Mouse (Mus musculus) cerebellum, adult 8-10 months (tissue): Measurements from ENCODE around the gene Rom1.
"Not testable (repeated sequence)": the region's sequence is repeated elsewhere in the genome, so short reads cannot be mapped to it uniquely, and the experiment has no call there.

ENCODE experiments used
- DNase-seq: peaks from one replicate; pipeline ENCODE4 v3.0.0; 2022

The Rom1 gene

DNA sequence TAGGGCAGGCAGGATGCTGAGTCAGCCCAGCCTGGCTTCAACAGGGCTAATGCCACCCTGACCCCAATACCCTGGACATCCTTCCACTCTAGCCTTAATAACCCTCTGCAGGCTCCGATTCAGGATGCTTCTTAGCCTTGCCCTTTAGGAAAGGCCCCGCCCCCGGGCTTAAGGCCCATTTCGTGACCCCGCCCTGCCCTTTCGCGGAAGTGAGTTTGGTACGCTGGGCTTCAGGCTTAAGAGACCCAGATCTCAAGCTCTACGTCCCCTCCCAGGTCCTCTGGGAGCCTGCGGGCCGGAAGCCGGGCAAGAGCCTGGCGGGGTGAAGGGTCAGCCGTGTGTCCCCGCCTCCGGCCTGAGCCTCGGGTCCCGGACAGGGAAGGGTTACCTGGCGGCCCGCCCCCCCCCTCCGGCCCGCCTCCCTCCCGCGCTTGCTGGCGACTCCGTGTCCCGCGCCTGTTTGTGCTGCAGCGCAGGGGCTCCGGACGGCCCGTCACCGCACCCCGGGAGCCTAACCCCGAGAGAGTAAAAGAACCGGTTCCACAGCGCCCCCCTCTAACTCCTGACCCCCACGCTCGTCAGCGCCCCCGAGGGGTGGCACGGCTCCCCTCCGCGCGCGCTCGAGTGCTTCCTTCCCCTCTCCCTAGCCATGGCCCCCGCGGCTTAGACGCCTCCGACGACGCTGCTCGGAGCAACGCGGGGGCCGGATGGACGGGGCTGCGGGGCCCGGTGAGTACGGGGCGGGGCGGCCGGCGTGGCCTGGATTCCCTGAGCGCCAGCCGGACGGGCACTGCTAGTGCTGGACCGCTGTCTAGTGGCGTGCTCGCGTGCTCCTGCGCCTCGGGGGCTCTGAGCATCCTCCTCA is at the start of gene Rom1, which contains the start of gene Eml3:
Gene Rom1, minus strand, starts transcription at position 133 of the 865 bp plus-strand sequence.
Gene Eml3, plus strand, starts transcription at position 329 of the 865 bp plus-strand sequence.
- peak; percentile 81 for DNase-seq

DNA sequence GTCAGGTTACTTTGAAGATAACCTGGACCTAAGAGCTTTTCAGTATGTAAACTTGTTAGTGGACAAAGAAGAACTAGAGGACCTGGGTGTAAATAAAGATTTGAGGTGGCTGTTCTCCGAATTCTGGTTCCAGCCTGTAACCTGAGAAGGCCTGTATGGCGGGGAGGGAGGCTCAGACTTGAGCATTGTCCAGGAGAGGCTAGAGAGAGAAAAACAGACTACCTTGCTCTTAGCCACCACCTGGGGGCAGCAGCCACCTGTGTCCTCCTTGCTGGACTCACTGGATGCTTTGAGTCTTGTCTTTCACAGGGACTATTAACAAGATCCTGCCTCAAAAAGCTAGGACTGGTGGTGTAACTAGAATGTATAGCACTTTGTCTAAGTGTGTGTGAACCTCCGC is 47.4 kb upstream of the Rom1 start:
- DNase-seq, result peak; percentile 43

DNA sequence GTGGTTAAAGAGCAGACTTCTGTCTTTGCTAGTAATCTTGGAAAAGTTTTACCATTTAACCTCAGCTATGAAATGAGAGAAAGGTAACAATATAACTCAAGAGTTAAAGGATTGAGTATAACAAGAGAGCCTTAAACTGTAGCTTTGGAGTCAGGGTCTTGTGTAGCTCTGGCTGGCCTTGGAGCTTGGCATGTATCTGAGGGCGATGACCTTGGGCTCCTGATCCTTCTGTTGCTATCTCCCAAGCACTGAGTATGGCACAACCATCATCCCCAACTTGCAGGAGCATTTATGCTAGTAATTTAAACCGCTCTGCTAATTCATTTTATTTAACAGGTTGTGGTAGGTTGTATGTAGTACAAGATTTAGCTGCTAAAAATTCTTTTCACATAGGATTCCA is 46.3 kb upstream of the Rom1 start:
- DNase-seq, result no peak

GRCm38 (mm10) chr19:8974638-8975037 is 45.5 kb upstream of the Rom1 start:
- DNase-seq, result no peak

DNA sequence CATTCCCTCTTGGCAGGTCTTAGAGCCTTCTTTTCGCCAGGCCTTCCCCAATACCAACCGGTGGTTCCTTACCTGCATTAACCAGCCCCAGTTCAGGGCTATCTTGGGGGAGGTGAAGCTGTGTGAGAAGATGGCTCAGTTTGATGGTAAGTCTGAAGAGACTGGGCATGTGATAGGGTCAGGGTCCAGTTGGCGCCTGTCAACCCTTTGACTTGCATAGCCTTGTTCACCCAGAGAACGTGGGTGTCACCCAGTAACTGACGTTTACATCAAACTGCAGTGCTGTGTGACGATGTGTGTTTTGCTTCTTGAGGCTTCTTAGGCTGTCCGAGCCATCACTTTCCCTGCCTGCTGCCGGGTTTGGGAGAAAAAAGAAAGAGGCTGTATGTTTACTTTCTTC is 43.3 kb upstream of the Rom1 start:
- DNase-seq, result not testable (repeated sequence)

GRCm38 (mm10) chr19:8967893-8968292 is 38.7 kb upstream of the Rom1 start:
- DNase-seq, result no peak

DNA sequence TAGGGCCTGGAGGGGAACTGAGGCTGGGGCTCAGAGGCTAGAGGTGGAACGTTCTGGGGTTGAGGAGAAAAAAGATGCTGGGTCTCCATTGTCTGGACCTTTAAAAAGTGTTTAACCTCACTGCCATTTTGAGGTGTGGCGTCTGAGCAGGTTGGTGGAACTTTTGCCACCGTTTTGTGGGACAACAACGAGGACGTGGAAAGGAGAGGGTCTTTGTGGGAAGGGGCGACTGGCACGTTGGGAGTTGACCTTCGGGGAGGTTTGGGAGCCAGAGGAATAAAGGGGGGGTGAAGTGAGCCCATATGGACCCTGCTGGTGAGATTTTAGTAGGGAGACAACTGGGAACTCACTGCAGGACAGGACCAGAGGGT is 38.2 kb upstream of the Rom1 start:
- no peak for DNase-seq

DNA sequence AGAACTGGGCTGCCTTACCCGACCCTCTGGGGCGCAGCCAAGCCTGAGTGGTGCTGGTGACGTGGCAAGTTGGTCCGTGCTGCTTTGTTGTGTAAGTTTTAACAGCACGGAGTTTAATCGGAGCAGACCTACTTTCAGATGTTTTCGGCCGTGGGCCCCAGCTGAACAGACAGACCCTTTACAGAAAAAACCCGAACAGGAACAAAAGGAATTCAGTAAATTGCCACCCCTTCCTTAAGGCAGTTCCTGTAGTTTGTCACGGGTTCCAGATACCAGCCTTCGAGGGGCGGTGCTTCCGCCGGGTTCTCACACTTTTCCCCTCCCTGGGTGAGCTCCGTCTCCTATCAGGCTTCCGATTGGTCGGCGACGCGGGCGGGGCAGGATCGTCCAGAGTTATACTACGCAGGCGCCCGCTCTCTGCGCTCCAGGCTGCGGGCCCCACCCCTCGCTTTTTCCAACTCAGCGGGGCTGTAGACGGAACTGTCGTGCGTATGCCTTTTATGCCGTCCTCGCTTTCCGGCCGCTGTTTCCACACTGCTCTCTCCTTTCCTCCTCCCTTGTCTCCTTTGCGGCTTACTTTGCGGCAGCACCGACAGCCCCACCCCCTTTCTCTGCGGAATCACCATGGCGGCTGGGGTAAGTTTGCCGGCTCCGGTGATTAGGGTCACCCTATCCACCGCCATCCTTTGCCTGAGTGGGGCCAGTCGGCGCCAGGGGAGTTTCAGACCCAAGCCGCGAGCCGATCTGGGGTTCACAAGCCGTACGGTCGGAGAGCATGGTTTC is 37.6 kb upstream of the Rom1 start, which contains the start of gene Eef1g:
Gene Eef1g, plus strand, starts transcription at position 452 of the 783 bp plus-strand sequence.
- peak; percentile 97 for DNase-seq

DNA sequence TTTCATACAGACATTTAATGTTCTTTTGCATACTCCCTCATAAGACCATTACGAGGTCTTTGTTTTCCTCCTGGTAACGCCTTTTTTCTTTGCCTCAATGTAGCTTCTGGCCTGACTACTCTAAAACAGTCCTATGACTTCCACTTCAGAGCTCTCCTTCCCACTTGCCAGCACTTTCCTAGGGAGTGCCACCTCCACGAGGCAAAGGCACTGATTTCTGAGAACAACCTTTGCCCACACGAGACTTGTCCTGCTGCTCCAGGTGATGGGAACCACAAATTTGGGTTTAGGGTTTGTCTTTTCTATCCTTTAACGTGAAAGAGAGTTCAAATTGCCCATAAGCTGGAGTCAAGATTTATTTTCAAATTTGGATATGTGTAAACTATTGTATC is 37.0 kb upstream of the Rom1 start:
- no peak for DNase-seq

GRCm38 (mm10) chr19:8965771-8966170 is 36.6 kb upstream of the Rom1 start:
- DNase-seq, result peak; percentile 51

- DNase-seq, result peak; percentile 25
Observed at GRCm38 (mm10) chr19:8965075-8965474, 35.9 kb upstream of the Rom1 start.

GRCm38 (mm10) chr19:8962256-8962655 is 33.1 kb upstream of the Rom1 start:
- DNase-seq, result no peak

- DNase-seq, result peak; percentile 17
Observed at GRCm38 (mm10) chr19:8954171-8954570, 25.0 kb upstream of the Rom1 start.

DNA sequence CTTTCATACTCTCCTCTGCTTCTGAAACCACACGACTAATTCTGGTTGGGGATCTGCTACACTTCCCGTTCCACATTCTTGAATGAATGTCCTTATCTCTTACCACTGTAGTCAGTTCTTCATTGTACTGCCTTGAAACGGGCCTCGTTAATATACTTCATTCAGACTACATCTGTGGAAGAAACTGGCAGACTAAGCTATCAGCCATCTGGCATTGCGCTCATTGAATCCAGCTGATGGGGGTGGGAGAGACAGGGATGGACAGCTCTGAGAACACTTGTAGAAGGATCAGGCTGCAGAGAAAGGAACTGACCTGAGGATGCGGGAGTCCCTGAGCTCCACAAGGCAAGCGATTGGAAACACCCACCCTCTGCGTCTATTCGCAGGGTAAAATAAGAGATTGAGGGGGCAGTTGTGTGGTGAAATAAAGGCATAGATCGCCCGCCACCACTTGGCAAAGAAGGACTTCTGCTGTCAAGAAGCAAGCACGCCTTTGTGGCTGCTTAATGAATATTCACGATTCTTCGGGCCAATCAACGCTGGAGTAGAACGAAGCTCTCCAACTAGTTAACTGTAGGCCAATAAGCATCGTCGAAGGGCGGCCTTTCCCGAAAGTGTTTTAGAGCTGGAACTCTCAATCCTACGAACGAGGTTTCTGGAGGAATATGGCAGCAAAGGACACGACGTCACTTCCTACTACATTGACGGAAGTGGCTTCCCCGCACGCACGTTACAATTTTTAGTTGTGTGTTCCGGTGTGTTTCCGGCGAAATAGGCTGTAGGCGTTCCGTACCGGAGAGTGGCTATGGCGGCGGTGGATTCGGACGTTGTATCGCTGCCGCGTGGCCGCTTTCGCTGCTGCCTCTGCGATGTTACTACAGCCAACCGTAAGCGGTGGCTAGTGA is 24.2 kb upstream of the Rom1 start, which contains the start of gene Tut1:
Gene Tut1, plus strand, starts transcription at position 713 of the 905 bp plus-strand sequence.
- peak; percentile 92 for DNase-seq

DNA sequence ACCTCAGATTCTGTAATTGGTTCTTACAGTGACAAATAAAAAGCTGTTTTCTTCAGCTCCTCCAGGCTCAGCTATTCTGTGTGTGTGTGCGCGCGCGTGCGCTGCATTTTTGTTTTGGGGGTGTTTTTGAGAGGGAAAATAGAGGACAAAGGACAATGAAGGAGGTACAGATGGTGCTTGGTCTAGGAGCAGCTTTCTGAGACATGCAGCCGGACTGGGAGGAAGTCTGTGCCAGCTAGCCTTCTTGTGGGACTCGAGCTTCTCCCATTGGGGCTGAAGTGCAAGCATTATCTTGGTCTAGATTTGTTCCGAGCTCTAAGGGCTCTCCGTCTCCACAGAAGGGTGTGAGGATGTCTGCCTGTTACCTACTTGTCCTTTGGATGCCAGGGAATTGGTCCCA is 23.1 kb upstream of the Rom1 start:
- DNase-seq, result peak; percentile 25

GRCm38 (mm10) chr19:8950190-8950589 is 21.0 kb upstream of the Rom1 start:
- DNase-seq, result no peak

GRCm38 (mm10) chr19:8946929-8947328 is 17.8 kb upstream of the Rom1 start:
- no peak for DNase-seq

- no peak for DNase-seq
Observed at GRCm38 (mm10) chr19:8945251-8945650, 16.1 kb upstream of the Rom1 start.

DNA sequence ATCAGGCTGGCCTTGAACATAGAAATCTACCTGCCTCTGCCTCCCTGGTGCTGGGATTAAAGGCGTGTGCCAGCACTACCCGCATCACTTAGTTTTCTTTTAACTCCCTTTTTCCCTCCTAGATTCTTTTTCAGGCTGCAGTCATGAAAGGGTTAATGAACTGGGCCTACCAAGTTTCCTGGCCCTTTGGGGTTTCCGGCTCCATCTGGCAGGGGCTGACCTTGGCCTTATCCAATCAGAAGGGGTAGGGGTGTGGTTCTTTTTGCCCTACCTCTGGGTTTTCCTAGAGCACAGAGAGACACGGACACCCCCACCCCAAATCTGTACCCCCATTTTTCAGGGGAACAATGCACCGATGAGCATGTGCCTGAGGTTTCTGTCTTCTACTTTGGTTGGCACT is 15.6 kb upstream of the Rom1 start:
- DNase-seq, result peak; percentile 20

GRCm38 (mm10) chr19:8944062-8944461 is 14.9 kb upstream of the Rom1 start:
- DNase-seq, result no peak

GRCm38 (mm10) chr19:8943047-8943446 is 13.9 kb upstream of the Rom1 start:
- no peak for DNase-seq

DNA sequence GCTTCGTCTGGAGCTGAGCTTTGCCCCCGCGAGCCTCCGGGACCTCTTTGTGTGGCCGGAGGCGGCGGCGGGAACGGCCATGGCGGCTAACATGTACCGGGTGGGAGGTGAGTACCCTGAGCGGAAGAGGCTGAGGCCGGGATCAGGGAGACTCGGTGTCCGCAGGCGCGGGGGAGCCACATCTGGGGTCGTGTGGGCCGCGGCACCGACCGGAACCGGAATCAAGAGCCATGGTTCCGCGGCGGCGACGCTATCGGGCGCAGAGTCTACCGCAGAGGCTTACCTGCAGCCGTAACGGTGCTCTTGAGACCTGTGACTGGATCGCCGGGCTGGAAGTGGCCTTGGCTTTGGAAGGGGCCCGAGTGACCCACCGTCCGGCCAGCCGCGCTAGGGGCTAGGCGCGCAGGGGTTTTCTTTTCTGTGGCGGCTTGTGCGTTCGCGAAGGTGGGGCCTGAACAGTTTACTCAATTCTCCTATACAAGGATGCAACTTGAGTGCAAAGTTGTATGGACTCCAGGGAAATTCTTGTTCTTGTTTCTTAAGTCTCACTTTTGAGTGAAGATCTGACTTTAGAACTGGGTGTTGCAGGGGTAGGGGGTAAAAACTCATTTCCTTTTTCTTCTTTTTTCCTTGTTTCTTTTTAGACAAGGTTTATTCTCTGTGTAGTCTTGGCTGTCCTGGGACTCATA is 13.3 kb upstream of the Rom1 start:
- no peak for DNase-seq
